Mouse (Mus musculus): ENCODE results near the gene Kif14.

DNA sequence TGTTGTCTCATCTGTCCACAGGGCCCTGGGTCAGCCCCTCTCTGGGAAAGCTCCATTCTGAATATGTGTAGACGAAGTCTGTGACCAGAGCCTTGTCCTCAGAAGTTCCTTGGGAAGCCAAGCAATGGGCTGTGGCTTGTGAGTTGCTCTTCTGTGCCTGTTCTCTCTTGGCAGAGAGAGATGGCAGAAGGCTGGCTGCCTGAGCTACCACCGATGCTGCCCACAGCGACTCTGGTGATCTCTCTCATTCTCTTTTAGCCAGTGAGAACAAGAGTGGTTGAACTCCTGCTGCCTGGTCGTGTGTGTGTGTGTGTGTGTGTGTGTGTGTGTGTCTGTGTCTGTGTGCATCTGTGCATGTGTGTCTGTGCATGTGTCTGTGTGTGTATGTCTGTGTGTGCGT is 13.7 kb upstream of the Kif14 start:
- TF ChIP-seq CHD2 (IDR thresholded peaks at IDR 0.05; ENCODE audit: low read depth, low read length) (no peak), HCFC1 (IDR thresholded peaks at IDR 0.05; ENCODE audit: borderline replicate concordance, insufficient read depth, low read length) (no peak), ZNF384 (IDR thresholded peaks at IDR 0.05; ENCODE audit: low read depth, low read length) (no peak), ZC3H11A (IDR thresholded peaks at IDR 0.05; ENCODE audit: borderline replicate concordance, low read depth, low read length) (no peak), MAFK (IDR thresholded peaks at IDR 0.05; ENCODE audit: insufficient read depth, low read depth, low read length) (no peak)
